Mouse (Mus musculus) urinary bladder, postnatal 36 days (tissue): ENCODE results near the gene Eef1akmt1.

Source experiments
- DNase-seq, 2 experiments: peaks; one replicate each; pipeline ENCODE4 v3.0.0; 2022; ENCODE audit warnings: low spot score in 2 of 2, mixed read lengths in 1 of 2

Gene Eef1akmt1

GRCm38 (mm10) chr14:57571155-57572133, at the start of gene Eef1akmt1:
Gene Eef1akmt1 (minus strand): TSS chr14:57571612.
- DNase-seq: peak; percentile 94 to 95

GRCm38 (mm10) chr14:57620598-57621236, 49.3 kb upstream of the Eef1akmt1 start:
- no peak for DNase-seq

- DNase-seq: peak in 1 of 2 experiments; percentile 20
Observed at GRCm38 (mm10) chr14:57619487-57619886, 48.1 kb upstream of the Eef1akmt1 start.

GRCm38 (mm10) chr14:57617675-57618074, 46.3 kb upstream of the Eef1akmt1 start:
- no peak for DNase-seq

- DNase-seq: no peak
Observed at GRCm38 (mm10) chr14:57616339-57616965, 45.0 kb upstream of the Eef1akmt1 start.

GRCm38 (mm10) chr14:57615828-57616227, 44.4 kb upstream of the Eef1akmt1 start:
- DNase-seq: no peak

GRCm38 (mm10) chr14:57611034-57611433, 39.6 kb upstream of the Eef1akmt1 start:
- no peak for DNase-seq

GRCm38 (mm10) chr14:57609816-57610329, 38.5 kb upstream of the Eef1akmt1 start:
- no peak for DNase-seq

- DNase-seq: peak; percentile 78 to 92
Observed at GRCm38 (mm10) chr14:57607500-57607899, 36.1 kb upstream of the Eef1akmt1 start.

GRCm38 (mm10) chr14:57606663-57607365, 35.4 kb upstream of the Eef1akmt1 start:
- DNase-seq: no peak

- no peak for DNase-seq
Observed at GRCm38 (mm10) chr14:57593279-57593678, 21.9 kb upstream of the Eef1akmt1 start.

- no peak for DNase-seq
Observed at GRCm38 (mm10) chr14:57591830-57592229, 20.4 kb upstream of the Eef1akmt1 start.

- no peak for DNase-seq
Observed at GRCm38 (mm10) chr14:57576364-57577060, 5.1 kb upstream of the Eef1akmt1 start.

GRCm38 (mm10) chr14:57574792-57575587, 3.6 kb upstream of the Eef1akmt1 start:
- no peak for DNase-seq

GRCm38 (mm10) chr14:57565626-57566025, 5.8 kb downstream of the Eef1akmt1 start:
- DNase-seq: no peak

- DNase-seq: no peak
Observed at GRCm38 (mm10) chr14:57556922-57557321, 14.5 kb downstream of the Eef1akmt1 start.

- no peak for DNase-seq
Observed at GRCm38 (mm10) chr14:57555471-57556070, 15.8 kb downstream of the Eef1akmt1 start.

GRCm38 (mm10) chr14:57554434-57554833, 17.0 kb downstream of the Eef1akmt1 start:
- DNase-seq: no peak

- no peak for DNase-seq
Observed at GRCm38 (mm10) chr14:57552945-57553344, 18.5 kb downstream of the Eef1akmt1 start.
